Mouse (Mus musculus) A20 (cell line): Measurements from ENCODE around the gene Usp8.

Experiments used
- DNase-seq: peaks from one replicate; pipeline ENCODE4 v3.0.0-alpha.2; 2011; ENCODE audit warnings: low read depth, low spot score

Gene Usp8

GRCm38 (mm10) chr2:126706759-126707437 is at the start of gene Usp8:
Usp8 (plus strand) TSS chr2:126707328.
- peak; percentile 98 for DNase-seq

- peak; percentile 66 for DNase-seq
Measured at GRCm38 (mm10) chr2:126663481-126663880, 43.6 kb upstream of the Usp8 start.

- no peak for DNase-seq
Measured at GRCm38 (mm10) chr2:126665984-126666383, 41.1 kb upstream of the Usp8 start.

- DNase-seq = no peak
Measured at GRCm38 (mm10) chr2:126668621-126669252, 38.4 kb upstream of the Usp8 start.

- peak; percentile 86 for DNase-seq
Measured at GRCm38 (mm10) chr2:126673317-126674242, 33.5 kb upstream of the Usp8 start.

GRCm38 (mm10) chr2:126674441-126675168 is 32.5 kb upstream of the Usp8 start:
- peak; percentile 80 for DNase-seq

- peak; percentile 99 for DNase-seq
Measured at GRCm38 (mm10) chr2:126675169-126676121, 31.7 kb upstream of the Usp8 start.

- no peak for DNase-seq
Measured at GRCm38 (mm10) chr2:126676122-126676515, 31.0 kb upstream of the Usp8 start, which contains the start of gene Gabpb1. Gabpb1 (minus strand) TSS chr2:126676337.

GRCm38 (mm10) chr2:126677366-126677765 is 29.8 kb upstream of the Usp8 start:
- DNase-seq = no peak

GRCm38 (mm10) chr2:126682333-126682732 is 24.8 kb upstream of the Usp8 start:
- no peak for DNase-seq

- no peak for DNase-seq
Measured at GRCm38 (mm10) chr2:126682937-126683336, 24.2 kb upstream of the Usp8 start.

- DNase-seq = no peak
Measured at GRCm38 (mm10) chr2:126691290-126691689, 15.8 kb upstream of the Usp8 start.

- DNase-seq = no peak
Measured at GRCm38 (mm10) chr2:126695285-126695684, 11.8 kb upstream of the Usp8 start.

- DNase-seq = no peak
Measured at GRCm38 (mm10) chr2:126707438-126707779, 281 bp downstream of the Usp8 start.

GRCm38 (mm10) chr2:126708361-126708760 is 1.2 kb downstream of the Usp8 start:
- peak; percentile 16 for DNase-seq

GRCm38 (mm10) chr2:126712526-126712925 is 5.4 kb downstream of the Usp8 start:
- DNase-seq = peak; percentile 15

- peak; percentile 24 for DNase-seq
Measured at GRCm38 (mm10) chr2:126712950-126713349, 5.8 kb downstream of the Usp8 start.

- DNase-seq = no peak
Measured at GRCm38 (mm10) chr2:126729207-126729606, 22.1 kb downstream of the Usp8 start.

GRCm38 (mm10) chr2:126730502-126730901 is 23.4 kb downstream of the Usp8 start:
- DNase-seq = no peak

GRCm38 (mm10) chr2:126735339-126736073 is 28.4 kb downstream of the Usp8 start:
- DNase-seq = no peak
